Mouse (Mus musculus) embryonic fibroblast, embryonic 13.5 days (primary cell): ENCODE results near the gene E030018B13Rik.

Experiments used
- CTCF ChIP-seq: IDR thresholded peaks from 2 replicates; pipeline ENCODE4 v1.5.1; 2011; ENCODE audit warnings: mild to moderate bottlenecking, control low read depth, low read length, moderate library complexity, borderline replicate concordance; ENCODE audit not compliant: insufficient read depth
- POLR2A ChIP-seq: IDR thresholded peaks from 2 replicates; pipeline ENCODE4 v1.6.1; 2011; ENCODE audit warnings: low read depth, mild to moderate bottlenecking, control low read depth, low read length, moderate library complexity

GRCm38 (mm10) chr7:63910225-63910624 is 6.4 kb upstream of the E030018B13Rik start:
- no peak for TF ChIP-seq CTCF
- TF ChIP-seq POLR2A: no peak
